Mouse (Mus musculus) limb, embryonic 14.5 days (tissue): Measurements from ENCODE around the gene Olfr1424. TPM values are rescaled to one million over a fixed set of nuclear protein-coding genes. Genes with fewer than 3 reads are reported as not detected.

ENCODE experiments used
- ATAC-seq: fragments of 200-750 bp; cut with Nextera tagmentation; 2 replicates; pipeline ENCODE4 v1.8.0; 2017; ENCODE audit warnings: low read depth, moderate number of reproducible peaks, moderate TSS enrichment; ENCODE audit not compliant: low FRiP score
- DNase-seq: peaks from one replicate; pipeline ENCODE4 v3.0.0-alpha.2; 2015; ENCODE audit warnings: low spot score
- H3K27ac ChIP-seq: fragments of 300-500 bp; sonication (generic); replicated peaks from 2 replicates; pipeline ENCODE4 v1.5.1; 2014; ENCODE audit warnings: low read depth, mild to moderate bottlenecking, low read length, moderate library complexity, mixed read lengths
- H3K27me3 ChIP-seq: fragments of 300-500 bp; sonication (generic); 2 replicates; pipeline ENCODE4 v1.6.1; 2014; ENCODE audit warnings: low read length, mixed read lengths; ENCODE audit not compliant: control insufficient read depth, insufficient read depth
- H3K36me3 ChIP-seq: fragments of 300-500 bp; sonication (generic); 2 replicates; pipeline ENCODE4 v1.6.1; 2014; ENCODE audit warnings: mild to moderate bottlenecking, low read length, moderate library complexity, mixed read lengths; ENCODE audit not compliant: control insufficient read depth, insufficient read depth
- H3K4me1 ChIP-seq: fragments of 300-500 bp; sonication (generic); 2 replicates; pipeline ENCODE4 v1.6.1; 2014; ENCODE audit warnings: antibody characterized with exemption, low read length, mixed read lengths; ENCODE audit not compliant: control insufficient read depth, insufficient read depth
- H3K4me2 ChIP-seq: fragments of 300-500 bp; sonication (generic); replicated peaks from 2 replicates; pipeline ENCODE4 v1.6.1; 2014; ENCODE audit warnings: low read depth, mild to moderate bottlenecking, low read length, moderate library complexity; ENCODE audit not compliant: severe bottlenecking
- H3K4me3 ChIP-seq: fragments of 300-500 bp; sonication (generic); replicated peaks from 2 replicates; pipeline ENCODE4 v1.5.1; 2014; ENCODE audit warnings: low read length
- H3K9ac ChIP-seq: fragments of 300-500 bp; sonication (generic); 2 replicates; pipeline ENCODE4 v1.6.1; 2014; ENCODE audit warnings: mild to moderate bottlenecking, low read depth, low read length, moderate library complexity; ENCODE audit not compliant: severe bottlenecking
- H3K9me3 ChIP-seq: fragments of 300-500 bp; sonication (generic); 2 replicates; pipeline ENCODE4 v1.6.1; 2016; ENCODE audit warnings: low read length; ENCODE audit not compliant: control insufficient read depth
- POLR2A ChIP-seq: fragments of 200-500 bp; IDR thresholded peaks from 2 replicates; pipeline ENCODE4 v1.8.0; 2012; ENCODE audit warnings: inconsistent platforms, mild to moderate bottlenecking, moderate library complexity, borderline replicate concordance; ENCODE audit not compliant: insufficient read depth, insufficient read length; ENCODE audit errors: extremely low read depth
- WGBS: fragments of 180-500 bp; shearing (Covaris S2); extraction: QIAGEN DNeasy Blood & Tissue Kit; methylation state at CpG from one replicate; pipeline ENCODE4 v1.1.7; 2014; 5-methylcytosine and 5-hydroxymethylcytosine counted together
- polyA plus RNA-seq, 2 experiments: library from polyadenylated mRNA; depleted of rRNA in 1 of 2; stranded (reverse) in 1 of 2; unstranded in 1 of 2; fragments of >200 nt; fragmentation: Nextera tagmentation in 1 of 2; extraction: Ambion mirVana in 1 of 2; gene quantifications; 2 replicates each; pipeline versions ENCODE4 v1.2.1 to v1.2.3; 2012 to 2014

The Olfr1424 gene
- polyA plus RNA-seq, 2 experiments: not detected

DNA sequence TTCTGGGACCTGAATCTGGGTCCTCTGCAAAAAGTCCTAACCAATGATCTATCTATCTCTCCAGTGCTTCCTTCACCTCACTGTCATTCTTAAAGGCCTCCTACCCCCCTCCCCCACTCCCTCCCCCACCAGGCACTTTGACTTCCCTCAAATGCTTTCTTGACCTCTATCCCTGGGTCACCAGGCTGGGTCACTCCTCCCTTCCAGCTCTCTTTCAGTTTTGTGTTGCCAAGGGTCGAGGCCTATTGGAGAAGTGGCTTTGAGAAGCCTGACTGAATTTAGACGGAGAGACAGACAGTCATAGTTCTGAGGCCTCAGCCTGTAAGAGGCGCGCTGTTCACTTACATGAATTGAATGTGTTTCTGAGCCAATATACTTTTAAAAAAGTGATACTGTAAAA, 46.3 kb downstream of the Olfr1424 start:
- Histone ChIP-seq H3K4me1 (no peaks in the 10 kb centered on the region), H3K9me3 (no peaks in the 10 kb centered on the region), H3K27me3 (no peaks in the 10 kb centered on the region), H3K27ac (no peak overlapping the region), H3K4me3 (no peak overlapping the region), H3K9ac (no peak overlapping the region), H3K36me3 (no peaks in the 10 kb centered on the region), H3K4me2 (no peak overlapping the region)
- 86% methylated on average over 4 of the region's 4 CpGs for WGBS
- no peak for TF ChIP-seq POLR2A
- ATAC-seq: no peak
- no peak for DNase-seq

DNA sequence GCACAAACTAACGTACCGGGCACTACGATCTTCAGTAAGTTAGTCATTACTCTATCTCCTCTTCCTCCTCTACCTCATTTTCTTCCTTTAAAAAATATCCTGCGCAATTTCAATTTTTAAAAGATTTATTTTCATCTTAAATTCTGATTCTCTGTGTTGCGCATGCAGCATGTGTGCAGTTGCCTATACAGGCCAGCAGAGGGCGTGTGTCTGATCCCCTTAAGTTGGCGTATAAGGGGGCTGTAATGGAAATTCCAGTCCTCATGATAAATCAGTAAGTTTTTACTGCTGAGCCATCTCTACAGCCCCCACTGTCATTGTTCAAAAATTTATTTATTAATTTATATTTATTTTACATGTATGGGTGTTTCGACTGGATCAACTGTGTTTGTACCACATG, 46.8 kb downstream of the Olfr1424 start:
- Histone ChIP-seq H3K36me3 (no peaks in the 10 kb centered on the region), H3K4me3 (no peak overlapping the region), H3K4me1 (no peaks in the 10 kb centered on the region), H3K9ac (no peak overlapping the region), H3K4me2 (no peak overlapping the region), H3K27me3 (no peaks in the 10 kb centered on the region), H3K27ac (no peak overlapping the region), H3K9me3 (no peaks in the 10 kb centered on the region)
- 74% methylated on average over 8 of the region's 8 CpGs for WGBS
- ATAC-seq (no peak), DNase-seq (no peak)
- TF ChIP-seq POLR2A: no peak

DNA sequence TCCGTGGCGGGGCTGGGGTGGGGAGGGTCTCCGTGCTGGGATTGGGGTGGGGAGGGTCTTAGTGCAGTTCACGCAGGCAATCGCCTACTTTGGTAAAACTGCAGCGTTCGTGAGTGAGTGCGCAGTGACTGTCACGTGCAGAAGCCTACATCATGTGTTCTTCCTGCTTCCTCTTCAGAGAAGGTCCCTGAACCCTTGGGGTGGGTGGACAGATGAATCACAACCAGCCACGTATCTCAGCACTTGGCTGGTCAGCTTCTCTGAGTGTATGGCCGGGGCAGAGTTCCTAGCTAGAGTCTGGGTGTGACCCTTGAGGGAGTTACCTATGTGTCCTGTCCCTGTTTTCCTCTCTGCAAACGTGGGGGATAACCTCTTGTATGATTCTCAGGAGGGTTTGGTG, 49.3 kb downstream of the Olfr1424 start:
- H3K4me3 ChIP-seq: peak overlapping the region; percentile 62
- H3K27me3 ChIP-seq: no peaks in the 10 kb centered on the region
- H3K4me2 ChIP-seq: peak overlapping the region; percentile 66
- no peaks in the 10 kb centered on the region for H3K4me1 ChIP-seq
- ATAC-seq: no peak
- no peak for TF ChIP-seq POLR2A
- no peaks in the 10 kb centered on the region for H3K36me3 ChIP-seq
- H3K27ac ChIP-seq: no peak overlapping the region
- WGBS: 0% methylated on average over 12 of the region's 12 CpGs
- peak overlapping the region; percentile 52 for H3K9ac ChIP-seq
- no peaks in the 10 kb centered on the region for H3K9me3 ChIP-seq
- DNase-seq: peak; percentile 53

DNA sequence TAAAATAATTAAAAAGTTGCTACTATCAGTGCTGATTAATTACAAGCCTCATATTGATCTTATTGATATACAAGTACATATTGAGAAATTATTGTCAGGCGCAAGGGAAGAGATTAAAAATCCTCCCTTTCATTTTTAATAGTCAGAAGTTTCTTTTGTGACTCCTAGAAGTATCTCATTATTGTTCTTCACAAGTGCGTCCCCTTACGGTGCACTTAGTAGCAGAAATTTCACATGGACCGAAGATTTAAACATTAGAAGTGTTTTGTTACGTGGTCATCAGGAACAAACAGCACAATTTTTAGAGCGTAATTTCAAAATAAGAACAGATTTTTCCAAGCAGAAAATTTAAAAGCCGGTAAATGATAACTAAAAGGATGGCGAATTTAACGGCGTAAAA, 49.9 kb downstream of the Olfr1424 start:
- Histone ChIP-seq H3K4me3 (peak overlapping the region; percentile 62), H3K27ac (no peak overlapping the region), H3K36me3 (no peaks in the 10 kb centered on the region), H3K27me3 (no peaks in the 10 kb centered on the region), H3K4me1 (no peaks in the 10 kb centered on the region), H3K9me3 (no peaks in the 10 kb centered on the region), H3K4me2 (peak overlapping the region; percentile 66), H3K9ac (peak overlapping the region; percentile 52)
- no peak for ATAC-seq
- DNase-seq: no peak
- WGBS: 1% methylated on average over 10 of the region's 10 CpGs
- no peak for TF ChIP-seq POLR2A

DNA sequence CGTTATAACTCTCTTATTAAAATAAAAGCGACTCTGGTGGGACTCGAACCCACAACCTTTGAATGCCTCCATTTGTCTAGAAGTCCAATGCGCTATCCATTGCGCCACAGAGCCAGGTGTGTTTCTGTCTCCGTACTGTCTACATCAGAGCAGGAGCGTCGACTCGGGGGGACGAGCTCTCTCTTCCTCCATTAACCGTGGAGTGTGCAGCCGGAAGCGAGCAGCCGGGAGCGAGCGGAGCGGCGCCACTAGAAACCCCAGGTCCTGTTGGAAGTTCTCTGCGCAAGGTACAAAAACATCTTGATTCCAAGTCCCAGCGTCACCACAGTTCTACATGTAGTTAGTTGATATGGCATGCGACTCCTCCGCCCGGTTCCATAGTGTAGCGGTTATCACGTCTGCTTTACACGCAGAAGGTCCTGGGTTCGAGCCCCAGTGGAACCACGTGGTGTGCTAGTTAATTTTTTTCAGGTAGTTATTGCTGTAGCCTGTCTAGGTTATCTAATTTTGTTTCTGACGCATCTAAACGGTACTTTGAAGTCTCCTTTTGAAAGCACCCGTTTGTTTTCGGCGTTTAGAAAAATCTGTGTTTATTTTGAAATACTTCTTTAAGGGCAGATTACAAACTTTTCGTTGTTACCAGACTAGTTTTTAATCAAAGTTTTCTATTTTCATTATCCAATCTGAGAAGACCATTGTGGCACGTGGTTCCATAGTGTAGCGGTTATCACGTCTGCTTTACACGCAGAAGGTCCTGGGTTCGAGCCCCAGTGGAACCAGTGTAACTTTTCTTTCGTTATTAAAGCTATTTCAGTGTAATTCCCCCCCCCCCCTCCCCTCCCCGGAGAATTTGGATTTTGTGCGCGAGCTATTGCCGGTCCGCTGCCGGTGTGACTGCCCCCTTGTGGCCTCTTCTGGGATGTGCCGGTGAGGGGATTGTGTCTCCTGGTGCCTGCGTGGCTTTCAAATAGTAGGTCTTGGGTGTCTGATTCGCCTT, 50.6 kb downstream of the Olfr1424 start:
- Histone ChIP-seq H3K9me3 (no peaks in the 10 kb centered on the region), H3K4me3 (peak overlapping the region; percentile 62), H3K4me2 (peak overlapping the region; percentile 66), H3K9ac (peak overlapping the region; percentile 82), H3K27me3 (no peaks in the 10 kb centered on the region), H3K36me3 (no peaks in the 10 kb centered on the region), H3K4me1 (peaks cover 4% of the 10 kb centered on the region; the same call in 1 of the 2 replicates), H3K27ac (peak overlapping the region; percentile 86)
- DNase-seq: peak; percentile 96
- under 1% methylated on average over 49 of the region's 49 CpGs for WGBS
- TF ChIP-seq POLR2A: no peak
- peak; percentile 87 for ATAC-seq
